Mouse (Mus musculus) lung, postnatal 0 days (tissue): ENCODE results near the gene Slc16a11.

Experiments used
- CTCF ChIP-seq: IDR thresholded peaks from 2 replicates; pipeline ENCODE4 v1.5.1; 2016; ENCODE audit warnings: antibody characterized with exemption, mild to moderate bottlenecking
- EP300 ChIP-seq: IDR thresholded peaks from 2 replicates; pipeline ENCODE4 v1.6.1; 2016; ENCODE audit warnings: antibody characterized with exemption, mild to moderate bottlenecking, control low read depth

DNA sequence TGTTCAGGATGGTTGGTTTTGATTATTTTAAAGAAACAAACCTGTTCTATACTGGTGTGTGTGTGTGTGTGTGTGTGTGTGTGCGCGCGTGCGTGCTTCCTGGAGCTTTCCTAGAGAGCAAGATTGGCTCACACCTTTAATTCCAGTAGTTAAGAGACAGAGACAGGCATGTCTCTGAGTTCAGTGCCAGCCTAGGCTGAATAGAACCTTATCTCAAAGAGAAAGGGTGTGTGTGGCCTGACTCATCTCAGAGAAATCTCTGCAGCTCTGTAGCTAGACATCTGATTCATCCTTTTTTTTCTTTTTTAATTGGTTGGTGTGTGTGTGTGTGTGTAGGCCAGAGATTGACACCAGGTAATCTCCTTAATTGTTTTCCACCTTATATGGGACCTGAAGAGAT, 46.5 kb downstream of the Slc16a11 start:
- TF ChIP-seq CTCF (no peak), EP300 (no peak)
